Mouse (Mus musculus): ENCODE measurements around the gene Tnip1. TPM values are rescaled to one million over a fixed set of nuclear protein-coding genes. Genes with fewer than 3 reads are reported as not detected.

Tnip1 gene
- total RNA-seq, 2 experiments from 2014 or later = 34.7 to 35.6 TPM

- no peak for DNase-seq (ENCODE audit: low spot score in 2 of 2)
Measured at GRCm38 (mm10) chr11:54936035-54936770, 26.5 kb downstream of the Tnip1 start.

GRCm38 (mm10) chr11:54934198-54934597, 28.5 kb downstream of the Tnip1 start:
- no peak for DNase-seq (ENCODE audit: low spot score in 2 of 2)

- DNase-seq (ENCODE audit: low spot score in 2 of 2) = no peak
Measured at GRCm38 (mm10) chr11:54932540-54932939, 30.2 kb downstream of the Tnip1 start.

GRCm38 (mm10) chr11:54931405-54932093, 31.2 kb downstream of the Tnip1 start:
- DNase-seq (ENCODE audit: low spot score in 2 of 2) = peak; percentile 38 to 56

- DNase-seq (ENCODE audit: low spot score in 2 of 2) = peak; percentile 44 to 69
Measured at GRCm38 (mm10) chr11:54930318-54930979, 32.3 kb downstream of the Tnip1 start.

GRCm38 (mm10) chr11:54929744-54930143, 33.0 kb downstream of the Tnip1 start:
- DNase-seq (ENCODE audit: low spot score in 2 of 2) = no peak

- no peak for DNase-seq (ENCODE audit: low spot score in 2 of 2)
Measured at GRCm38 (mm10) chr11:54929290-54929689, 33.4 kb downstream of the Tnip1 start.

GRCm38 (mm10) chr11:54928886-54929285, 33.8 kb downstream of the Tnip1 start:
- no peak for DNase-seq (ENCODE audit: low spot score in 2 of 2)

GRCm38 (mm10) chr11:54928219-54928618, 34.5 kb downstream of the Tnip1 start:
- DNase-seq (ENCODE audit: low spot score in 2 of 2) = no peak

- peak; percentile 63 to 79 for DNase-seq (ENCODE audit: low spot score in 2 of 2)
Measured at GRCm38 (mm10) chr11:54927346-54928140, 35.2 kb downstream of the Tnip1 start.

GRCm38 (mm10) chr11:54924145-54924544, 38.6 kb downstream of the Tnip1 start:
- DNase-seq (ENCODE audit: low spot score in 2 of 2) = no peak

- DNase-seq (ENCODE audit: low spot score in 2 of 2) = no peak
Measured at GRCm38 (mm10) chr11:54922488-54922887, 40.2 kb downstream of the Tnip1 start.

GRCm38 (mm10) chr11:54921798-54922197, 40.9 kb downstream of the Tnip1 start:
- no peak for DNase-seq (ENCODE audit: low spot score in 2 of 2)

- DNase-seq (ENCODE audit: low spot score in 2 of 2) = no peak
Measured at GRCm38 (mm10) chr11:54920973-54921580, 41.6 kb downstream of the Tnip1 start.

GRCm38 (mm10) chr11:54920127-54920972, 42.4 kb downstream of the Tnip1 start:
- no peak for DNase-seq (ENCODE audit: low spot score in 2 of 2)

GRCm38 (mm10) chr11:54918273-54918672, 44.4 kb downstream of the Tnip1 start:
- no peak for DNase-seq (ENCODE audit: low spot score in 2 of 2)

GRCm38 (mm10) chr11:54917461-54917860, 45.3 kb downstream of the Tnip1 start:
- DNase-seq (ENCODE audit: low spot score in 2 of 2) = no peak

GRCm38 (mm10) chr11:54913841-54914240, 48.9 kb downstream of the Tnip1 start:
- no peak for DNase-seq (ENCODE audit: low spot score in 2 of 2)

- DNase-seq (ENCODE audit: low spot score in 2 of 2) = no peak
Measured at GRCm38 (mm10) chr11:54912503-54913316, 50.0 kb downstream of the Tnip1 start.

All from left cerebral cortex, adult 18-20 months (tissue).